Mouse (Mus musculus): ENCODE data around the gene Actc1. TPM values are rescaled to one million over a fixed set of nuclear protein-coding genes. Genes with fewer than 3 reads are reported as not detected.

Actc1 gene
- polyA plus RNA-seq, 1 experiment from 2014 or later, result 40.1 TPM

GRCm38 (mm10) chr2:114046151-114046664 lies 7.1 kb downstream of the Actc1 start:
- no peak for ATAC-seq

GRCm38 (mm10) chr2:114037926-114038325 lies 15.4 kb downstream of the Actc1 start:
- no peak for ATAC-seq
- Histone ChIP-seq H3K27me3 (replicated peaks) (no peaks in the 10 kb centered on the region), H3K9me3 (no peaks in the 10 kb centered on the region), H3K9ac (no peak overlapping the region), H3K27ac (no peak overlapping the region), H3K4me2 (replicated peaks) (no peak overlapping the region), H3K4me1 (replicated peaks) (no peaks in the 10 kb centered on the region), H3K36me3 (no peaks in the 10 kb centered on the region), H3K4me3 (replicated peaks) (no peak overlapping the region)
- 76% methylated on average over 2 of the region's 2 CpGs for WGBS

More at GRCm38 (mm10) chr2:114046151-114046664, 7.1 kb downstream of the Actc1 start:
- Histone ChIP-seq H3K9ac (no peak overlapping the region), H3K36me3 (no peaks in the 10 kb centered on the region), H3K4me1 (replicated peaks) (no peaks in the 10 kb centered on the region), H3K9me3 (no peaks in the 10 kb centered on the region), H3K27ac (no peak overlapping the region), H3K4me3 (replicated peaks) (no peak overlapping the region), H3K4me2 (replicated peaks) (no peak overlapping the region), H3K27me3 (replicated peaks) (no peaks in the 10 kb centered on the region)
- WGBS, result 91% methylated on average over 5 of the region's 5 CpGs

GRCm38 (mm10) chr2:114032259-114032658 lies 21.1 kb downstream of the Actc1 start:
- Histone ChIP-seq H3K27me3 (replicated peaks) (no peaks in the 10 kb centered on the region), H3K36me3 (no peaks in the 10 kb centered on the region), H3K4me2 (replicated peaks) (no peak overlapping the region), H3K4me3 (replicated peaks) (no peak overlapping the region), H3K4me1 (replicated peaks) (no peaks in the 10 kb centered on the region), H3K9ac (no peak overlapping the region), H3K27ac (no peak overlapping the region), H3K9me3 (no peaks in the 10 kb centered on the region)
- no peak for ATAC-seq
- WGBS, result 34% methylated on average over 2 of the region's 2 CpGs

- no peak for ATAC-seq
- Histone ChIP-seq H3K4me3 (replicated peaks) (no peak overlapping the region), H3K4me1 (replicated peaks) (no peaks in the 10 kb centered on the region), H3K27me3 (replicated peaks) (no peaks in the 10 kb centered on the region), H3K9me3 (no peaks in the 10 kb centered on the region), H3K27ac (no peak overlapping the region), H3K36me3 (no peaks in the 10 kb centered on the region), H3K9ac (no peak overlapping the region), H3K4me2 (replicated peaks) (no peak overlapping the region)
- 87% methylated on average over 6 of the region's 6 CpGs for WGBS
Measured at GRCm38 (mm10) chr2:114023383-114023782, 30.0 kb downstream of the Actc1 start.

- ATAC-seq, result peak; percentile 34; the same call in 1 of the 2 replicates
- Histone ChIP-seq H3K9me3 (no peaks in the 10 kb centered on the region), H3K27me3 (replicated peaks) (peaks cover 13% of the 10 kb centered on the region; the same call in 1 of the 2 replicates), H3K4me3 (replicated peaks) (no peak overlapping the region), H3K27ac (no peak overlapping the region), H3K9ac (no peak overlapping the region), H3K4me1 (replicated peaks) (no peaks in the 10 kb centered on the region), H3K4me2 (replicated peaks) (no peak overlapping the region), H3K36me3 (no peaks in the 10 kb centered on the region)
Measured at GRCm38 (mm10) chr2:114020210-114020563, 33.2 kb downstream of the Actc1 start.

- Histone ChIP-seq H3K4me3 (replicated peaks) (no peak overlapping the region), H3K36me3 (no peaks in the 10 kb centered on the region), H3K27ac (no peak overlapping the region), H3K9ac (no peak overlapping the region), H3K4me2 (replicated peaks) (no peak overlapping the region), H3K4me1 (replicated peaks) (no peaks in the 10 kb centered on the region), H3K27me3 (replicated peaks) (peaks cover 18% of the 10 kb centered on the region), H3K9me3 (no peaks in the 10 kb centered on the region)
- WGBS, result 81% methylated on average over 11 of the region's 11 CpGs
- peak; percentile 45; the same call in 1 of the 2 replicates for ATAC-seq
Measured at GRCm38 (mm10) chr2:114019474-114020209, 33.7 kb downstream of the Actc1 start.

- H3K27me3 ChIP-seq (replicated peaks), result peaks cover 33% of the 10 kb centered on the region
- WGBS, result 35% methylated on average over 10 of the region's 10 CpGs
Measured at GRCm38 (mm10) chr2:114018136-114018535, 35.2 kb downstream of the Actc1 start.

GRCm38 (mm10) chr2:114014839-114015238 lies 38.5 kb downstream of the Actc1 start:
- H3K27me3 ChIP-seq (replicated peaks), result peaks cover 43% of the 10 kb centered on the region
- WGBS, result 72% methylated on average over 6 of the region's 6 CpGs

More at GRCm38 (mm10) chr2:114018136-114018535, 35.2 kb downstream of the Actc1 start:
- Histone ChIP-seq H3K4me3 (replicated peaks) (no peak overlapping the region), H3K9me3 (no peaks in the 10 kb centered on the region), H3K27ac (no peak overlapping the region), H3K4me1 (replicated peaks) (no peaks in the 10 kb centered on the region), H3K36me3 (no peaks in the 10 kb centered on the region), H3K9ac (no peak overlapping the region), H3K4me2 (replicated peaks) (no peak overlapping the region)
- no peak for ATAC-seq

GRCm38 (mm10) chr2:114013846-114014245 lies 39.5 kb downstream of the Actc1 start:
- no peaks in the 10 kb centered on the region for H3K36me3 ChIP-seq
- no peak overlapping the region for H3K9ac ChIP-seq
- no peak overlapping the region for H3K27ac ChIP-seq
- H3K4me3 ChIP-seq (replicated peaks), result peak overlapping the region; percentile 40
- no peak for ATAC-seq
- no peaks in the 10 kb centered on the region for H3K9me3 ChIP-seq
- H3K27me3 ChIP-seq (replicated peaks), result peaks cover 43% of the 10 kb centered on the region
- peak overlapping the region; percentile 75 for H3K4me2 ChIP-seq (replicated peaks)
- no peaks in the 10 kb centered on the region for H3K4me1 ChIP-seq (replicated peaks)
- WGBS, result under 1% methylated on average over 13 of the region's 13 CpGs

More at GRCm38 (mm10) chr2:114014839-114015238, 38.5 kb downstream of the Actc1 start:
- H3K4me1 ChIP-seq (replicated peaks), result no peaks in the 10 kb centered on the region
- no peak overlapping the region for H3K4me2 ChIP-seq (replicated peaks)
- no peak overlapping the region for H3K4me3 ChIP-seq (replicated peaks)
- ATAC-seq, result no peak
- no peak overlapping the region for H3K9ac ChIP-seq
- no peaks in the 10 kb centered on the region for H3K9me3 ChIP-seq
- H3K36me3 ChIP-seq, result no peaks in the 10 kb centered on the region
- H3K27ac ChIP-seq, result no peak overlapping the region

- Histone ChIP-seq H3K36me3 (no peaks in the 10 kb centered on the region), H3K9me3 (no peaks in the 10 kb centered on the region)
- ATAC-seq, result peak; percentile 67
Measured at GRCm38 (mm10) chr2:114013295-114013771, 40.0 kb downstream of the Actc1 start, which contains the start of gene Gjd2. Gjd2 (minus strand) TSS chr2:114013619.

GRCm38 (mm10) chr2:114012749-114013211 lies 40.6 kb downstream of the Actc1 start:
- Histone ChIP-seq H3K27me3 (replicated peaks) (peaks cover 43% of the 10 kb centered on the region), H3K4me1 (replicated peaks) (no peaks in the 10 kb centered on the region), H3K9me3 (no peaks in the 10 kb centered on the region), H3K36me3 (no peaks in the 10 kb centered on the region), H3K4me3 (replicated peaks) (peak overlapping the region; percentile 40), H3K27ac (no peak overlapping the region), H3K4me2 (replicated peaks) (peak overlapping the region; percentile 75), H3K9ac (no peak overlapping the region)
- 6% methylated on average over 19 of the region's 19 CpGs for WGBS
- peak; percentile 49; the same call in 1 of the 2 replicates for ATAC-seq

More at GRCm38 (mm10) chr2:114013295-114013771, 40.0 kb downstream of the Actc1 start, which contains the start of gene Gjd2:
- Histone ChIP-seq H3K4me1 (replicated peaks) (no peaks in the 10 kb centered on the region), H3K9ac (no peak within 1 kb of the TSS), H3K27ac (no peak within 1 kb of the TSS), H3K27me3 (replicated peaks) (peaks cover 43% of the 10 kb centered on the region), H3K4me2 (replicated peaks) (peak within 1 kb of the TSS; percentile 75), H3K4me3 (replicated peaks) (peak within 1 kb of the TSS; percentile 40)
- WGBS, result under 1% methylated on average over 60 of the region's 60 CpGs

GRCm38 (mm10) chr2:114011838-114012237 lies 41.5 kb downstream of the Actc1 start:
- H3K4me3 ChIP-seq (replicated peaks), result no peak overlapping the region
- peaks cover 36% of the 10 kb centered on the region for H3K27me3 ChIP-seq (replicated peaks)
- H3K4me1 ChIP-seq (replicated peaks), result no peaks in the 10 kb centered on the region
- H3K36me3 ChIP-seq, result no peaks in the 10 kb centered on the region
- no peak overlapping the region for H3K4me2 ChIP-seq (replicated peaks)
- ATAC-seq, result no peak
- H3K9me3 ChIP-seq, result no peaks in the 10 kb centered on the region
- WGBS, result 52% methylated on average over 4 of the region's 4 CpGs
- H3K9ac ChIP-seq, result no peak overlapping the region
- H3K27ac ChIP-seq, result no peak overlapping the region

All from intestine, embryonic 15.5 days (tissue).